Mouse (Mus musculus) embryonic fibroblast, embryonic 13.5 days (primary cell): ENCODE measurements around the gene Mgat4c.

ENCODE experiments used
- CTCF ChIP-seq: IDR thresholded peaks from 2 replicates; pipeline ENCODE4 v1.5.1; 2011; ENCODE audit warnings: mild to moderate bottlenecking, control low read depth, low read length, moderate library complexity, borderline replicate concordance; ENCODE audit not compliant: insufficient read depth
- POLR2A ChIP-seq: IDR thresholded peaks from 2 replicates; pipeline ENCODE4 v1.6.1; 2011; ENCODE audit warnings: low read depth, mild to moderate bottlenecking, control low read depth, low read length, moderate library complexity

DNA sequence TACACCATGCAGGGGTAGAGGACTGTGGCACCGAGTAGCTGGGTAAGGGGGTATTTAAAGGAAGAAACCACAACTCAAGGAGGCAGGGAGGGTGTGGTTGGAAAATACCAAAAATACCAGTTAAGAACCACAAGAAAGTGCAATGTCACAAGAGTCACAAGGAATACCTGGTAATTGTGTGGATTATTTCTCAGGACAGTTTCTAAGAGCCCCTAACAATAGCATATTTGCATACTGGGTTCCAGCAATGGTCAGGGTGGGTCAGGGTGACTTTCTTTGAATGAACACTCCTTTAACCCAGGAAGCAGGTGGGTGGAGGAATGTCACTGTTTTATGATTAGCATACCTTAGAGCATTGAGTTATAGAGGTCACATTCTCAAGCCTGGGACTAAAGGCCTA is 689.3 kb downstream of the Mgat4c start:
- TF ChIP-seq POLR2A (no peak), CTCF (no peak)
